Mouse (Mus musculus) megakaryocyte, adult 5-6 weeks (primary cell): ENCODE measurements around the gene Pla2g2f. TPM values are rescaled to one million over a fixed set of nuclear protein-coding genes. Genes with fewer than 3 reads are reported as not detected.

ENCODE experiments used
- ATAC-seq: 2 replicates; pipeline ENCODE4 v1.8.0; 2016; ENCODE audit warnings: mild to moderate bottlenecking, inconsistent platforms; ENCODE audit not compliant: poor library complexity, severe bottlenecking
- total RNA-seq, 2 experiments: library from RNA; stranded (forward) in 1 of 2; stranded (reverse) in 1 of 2; fragments of 153-499, 151-499 nt in 1 of 2; fragments of 221-1000, 200-1000 nt in 1 of 2; gene quantifications; 2 replicates each; pipeline versions ENCODE4 v1.2.3 to v1.2.4; 2015 to 2017

The Pla2g2f gene
- total RNA-seq, 2 experiments from 2014 or later = not detected

GRCm38 (mm10) chr4:138719264-138719596 is 38.2 kb downstream of the Pla2g2f start:
- ATAC-seq = no peak

GRCm38 (mm10) chr4:138718586-138719263 is 38.7 kb downstream of the Pla2g2f start:
- ATAC-seq = no peak

GRCm38 (mm10) chr4:138716697-138717096 is 40.7 kb downstream of the Pla2g2f start:
- no peak for ATAC-seq

- no peak for ATAC-seq
These were observed 43.2 kb downstream of the Pla2g2f start for GRCm38 (mm10) chr4:138714186-138714585.

- ATAC-seq = no peak
These were observed 44.8 kb downstream of the Pla2g2f start for GRCm38 (mm10) chr4:138712621-138713020.

- no peak for ATAC-seq
These were observed 45.3 kb downstream of the Pla2g2f start for GRCm38 (mm10) chr4:138712096-138712495.

GRCm38 (mm10) chr4:138711051-138711820 is 46.2 kb downstream of the Pla2g2f start:
- no peak for ATAC-seq

GRCm38 (mm10) chr4:138710633-138711032 is 46.8 kb downstream of the Pla2g2f start:
- no peak for ATAC-seq

- no peak for ATAC-seq
These were observed 47.5 kb downstream of the Pla2g2f start for GRCm38 (mm10) chr4:138709944-138710343.

- no peak for ATAC-seq
These were observed 48.2 kb downstream of the Pla2g2f start for GRCm38 (mm10) chr4:138709246-138709645.

GRCm38 (mm10) chr4:138708636-138709035 is 48.8 kb downstream of the Pla2g2f start:
- ATAC-seq = no peak

- ATAC-seq = no peak
These were observed 50.8 kb downstream of the Pla2g2f start for GRCm38 (mm10) chr4:138706620-138707019.

- ATAC-seq = no peak
These were observed 53.3 kb downstream of the Pla2g2f start for GRCm38 (mm10) chr4:138704169-138704568.

GRCm38 (mm10) chr4:138703591-138703990 is 53.8 kb downstream of the Pla2g2f start:
- ATAC-seq = no peak

- ATAC-seq = no peak
These were observed 54.9 kb downstream of the Pla2g2f start for GRCm38 (mm10) chr4:138702528-138702927.

- ATAC-seq = no peak
These were observed 55.4 kb downstream of the Pla2g2f start for GRCm38 (mm10) chr4:138702031-138702430.

- no peak for ATAC-seq
These were observed 56.3 kb downstream of the Pla2g2f start for GRCm38 (mm10) chr4:138701111-138701510.

Other genes starting within 250 kb of the Pla2g2f start
- gene Vwa5b1, start 121.7 kb downstream of the Pla2g2f start, total RNA-seq (2015) = not detected in 2 replicates
- gene Vwa5b1, start 121.7 kb downstream of the Pla2g2f start, total RNA-seq (2017) = not detected in 2 replicates
- gene Pla2g2c, start 32.8 kb downstream of the Pla2g2f start, total RNA-seq (2015) = not detected in 2 replicates
- not detected in 2 replicates for gene Pla2g2c, start 32.8 kb downstream of the Pla2g2f start, total RNA-seq (2017)
- not detected in 2 replicates for gene Ubxn10, start 20.5 kb downstream of the Pla2g2f start, total RNA-seq (2015)
- not detected in 2 replicates for gene Ubxn10, start 20.5 kb downstream of the Pla2g2f start, total RNA-seq (2017)
- not detected in 2 replicates for gene Pla2g2d, start 18.1 kb upstream of the Pla2g2f start, total RNA-seq (2015)
- gene Pla2g2d, start 18.1 kb upstream of the Pla2g2f start, total RNA-seq (2017) = not detected in 2 replicates
- not detected in 2 replicates for gene Pla2g5, start 105.9 kb upstream of the Pla2g2f start, total RNA-seq (2015)
- gene Pla2g5, start 105.9 kb upstream of the Pla2g2f start, total RNA-seq (2017) = not detected in 2 replicates
- gene Gm13030, start 116.3 kb upstream of the Pla2g2f start, total RNA-seq (2015) = not detected in 2 replicates
- not detected in 2 replicates for gene Gm13030, start 116.3 kb upstream of the Pla2g2f start, total RNA-seq (2017)
- not detected in 2 replicates for gene Pla2g2e, start 120.3 kb upstream of the Pla2g2f start, total RNA-seq (2015)
- gene Pla2g2e, start 120.3 kb upstream of the Pla2g2f start, total RNA-seq (2017) = not detected in 2 replicates
- gene Otud3, start 156.3 kb upstream of the Pla2g2f start, total RNA-seq (2015) = 3.3 TPM in 2 replicates
- 9.5 TPM in 2 replicates for gene Otud3, start 156.3 kb upstream of the Pla2g2f start, total RNA-seq (2017)
- gene Rnf186, start 209.5 kb upstream of the Pla2g2f start, total RNA-seq (2015) = not detected in 2 replicates
- not detected in 2 replicates for gene Rnf186, start 209.5 kb upstream of the Pla2g2f start, total RNA-seq (2017)
- 5.2 and 7.0 TPM in 2 replicates for gene Tmco4, start 215.3 kb upstream of the Pla2g2f start, total RNA-seq (2015)
- 17.6 TPM in 2 replicates for gene Tmco4, start 215.3 kb upstream of the Pla2g2f start, total RNA-seq (2017)